Mouse (Mus musculus) liver, embryonic 11.5 days (tissue): ENCODE data around the gene Lcn11. TPM values are rescaled to one million over a fixed set of nuclear protein-coding genes. Genes with fewer than 3 reads are reported as not detected.

Experiments
- ATAC-seq: fragments of 200-750 bp; cut with Nextera tagmentation; replicated peaks from 2 replicates; pipeline ENCODE4 v1.8.0; 2017; ENCODE audit warnings: moderate number of reproducible peaks, mild to moderate bottlenecking, moderate TSS enrichment, moderate library complexity; ENCODE audit not compliant: low FRiP score
- DNase-seq: peaks from one replicate; pipeline ENCODE4 v3.0.0-alpha.2; 2017; ENCODE audit warnings: low spot score
- H3K27ac ChIP-seq: fragments of 300-500 bp; sonication (generic); 2 replicates; pipeline ENCODE4 v1.5.1; 2014; ENCODE audit warnings: mild to moderate bottlenecking, low read depth, low read length, control low read depth
- H3K27me3 ChIP-seq: fragments of 300-500 bp; sonication (generic); replicated peaks from 2 replicates; pipeline ENCODE4 v1.6.1; 2014; ENCODE audit warnings: low read length, mixed read lengths; ENCODE audit not compliant: control insufficient read depth, insufficient read depth
- H3K36me3 ChIP-seq: fragments of 300-500 bp; sonication (generic); 2 replicates; pipeline ENCODE4 v1.6.1; 2014; ENCODE audit warnings: mild to moderate bottlenecking, low read length, moderate library complexity, mixed read lengths; ENCODE audit not compliant: control insufficient read depth, insufficient read depth
- H3K4me1 ChIP-seq: fragments of 300-500 bp; sonication (generic); replicated peaks from 2 replicates; pipeline ENCODE4 v1.6.1; 2014; ENCODE audit warnings: low read length, mixed read lengths; ENCODE audit not compliant: control insufficient read depth, insufficient read depth
- H3K4me2 ChIP-seq: fragments of 300-500 bp; sonication (generic); 2 replicates; pipeline ENCODE4 v1.6.1; 2014; ENCODE audit warnings: mild to moderate bottlenecking, control low read depth, moderate library complexity
- H3K4me3 ChIP-seq: fragments of 300-500 bp; sonication (generic); 2 replicates; pipeline ENCODE4 v1.5.1; 2014; ENCODE audit warnings: low read depth, low read length, control low read depth
- H3K9ac ChIP-seq: fragments of 300-500 bp; sonication (generic); 2 replicates; pipeline ENCODE4 v1.6.1; 2014; ENCODE audit warnings: low read depth, low read length, control low read depth
- H3K9me3 ChIP-seq: fragments of 300-500 bp; sonication (generic); 2 replicates; pipeline ENCODE4 v1.6.1; 2016; ENCODE audit warnings: low read length, inconsistent platforms, mixed read lengths; ENCODE audit not compliant: control insufficient read depth
- WGBS: fragments of 180-500 bp; shearing (Covaris S2); extraction: QIAGEN DNeasy Blood & Tissue Kit; methylation state at CpG from one replicate; pipeline ENCODE4 v1.1.7; 2014; 5-methylcytosine and 5-hydroxymethylcytosine counted together
- polyA plus RNA-seq: library from polyadenylated mRNA; unstranded; fragments of >200 nt; fragmentation: Nextera tagmentation; extraction: Ambion mirVana; gene quantifications from 2 replicates; pipeline ENCODE4 v1.2.1, GENCODE M21; 2014

Lcn11 gene
- polyA plus RNA-seq, 1 experiment from 2014 or later, result not detected

DNA sequence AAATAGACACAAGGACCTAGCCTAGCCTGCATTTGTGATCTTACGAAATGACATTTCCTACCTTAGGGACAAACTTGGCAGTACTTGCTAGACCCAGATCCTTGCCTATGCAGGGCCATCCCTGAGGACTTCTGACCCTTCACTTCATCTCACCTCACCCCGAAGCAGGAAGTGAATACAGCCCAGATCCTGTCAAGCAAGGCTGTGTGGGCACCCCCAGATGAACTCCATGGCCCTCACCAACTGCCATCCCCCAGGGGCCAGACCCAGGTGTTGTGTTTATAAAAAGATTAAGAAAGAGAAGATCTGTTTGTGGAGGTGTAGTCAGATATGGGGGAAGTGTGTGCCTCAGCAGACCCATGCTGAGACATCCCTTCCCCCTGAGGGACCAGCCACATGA is 2.2 kb upstream of the Lcn11 start:
- Histone ChIP-seq H3K4me2 (no peak overlapping the region), H3K36me3 (no peaks in the 10 kb centered on the region), H3K27ac (no peak overlapping the region), H3K27me3 (0 out of 2 replicates have a peak, but pooled peaks cover 4% of the 10 kb centered on the region), H3K9ac (no peak overlapping the region), H3K4me3 (no peak overlapping the region), H3K4me1 (no peaks in the 10 kb centered on the region), H3K9me3 (no peaks in the 10 kb centered on the region)
- no peak for DNase-seq
- WGBS, result 76% methylated on average over 2 of the region's 2 CpGs
- no peak for ATAC-seq

DNA sequence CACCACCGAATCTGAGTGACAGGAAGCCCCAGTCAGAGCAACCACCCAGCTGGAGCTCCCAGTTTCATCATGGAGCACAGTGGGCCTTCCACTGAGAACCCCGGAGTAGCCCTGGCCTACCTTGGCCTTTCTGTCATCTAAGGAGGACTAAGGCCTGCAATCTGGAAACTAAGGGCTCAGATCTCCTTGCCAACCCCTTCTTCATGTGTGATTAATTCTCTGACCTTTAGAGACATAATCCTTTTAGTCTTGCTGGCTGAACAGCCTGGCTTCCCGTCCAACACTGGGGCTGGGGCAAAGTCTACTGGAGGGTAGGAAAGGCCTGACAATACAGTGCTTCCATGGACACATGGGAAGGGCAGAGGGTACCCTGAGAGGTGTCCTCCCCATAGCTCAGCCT is 826 bp upstream of the Lcn11 start:
- no peak overlapping the region for H3K27ac ChIP-seq
- H3K4me3 ChIP-seq, result no peak overlapping the region
- ATAC-seq (no peak), DNase-seq (no peak)
- H3K36me3 ChIP-seq, result no peaks in the 10 kb centered on the region
- H3K9ac ChIP-seq, result no peak overlapping the region
- no peak overlapping the region for H3K4me2 ChIP-seq
- WGBS, result 74% methylated on average over 3 of the region's 3 CpGs
- no peaks in the 10 kb centered on the region for H3K9me3 ChIP-seq
- H3K4me1 ChIP-seq, result no peaks in the 10 kb centered on the region
- 0 out of 2 replicates have a peak, but pooled peaks cover 4% of the 10 kb centered on the region for H3K27me3 ChIP-seq

- WGBS, result 80% methylated on average over 9 of the region's 9 CpGs
- Histone ChIP-seq H3K36me3 (no peaks in the 10 kb centered on the region), H3K4me1 (no peaks in the 10 kb centered on the region), H3K27ac (no peak overlapping the region), H3K27me3 (0 out of 2 replicates have a peak, but pooled peaks cover 4% of the 10 kb centered on the region), H3K4me3 (no peak overlapping the region), H3K9me3 (no peaks in the 10 kb centered on the region), H3K9ac (no peak overlapping the region), H3K4me2 (no peak overlapping the region)
- ATAC-seq (no peak), DNase-seq (no peak)
Measured at GRCm38 (mm10) chr2:25779076-25779475, 2.3 kb downstream of the Lcn11 start.

GRCm38 (mm10) chr2:25780921-25781320 is 4.1 kb downstream of the Lcn11 start:
- H3K4me3 ChIP-seq, result no peak overlapping the region
- ATAC-seq, result no peak
- H3K36me3 ChIP-seq, result no peaks in the 10 kb centered on the region
- H3K9me3 ChIP-seq, result no peaks in the 10 kb centered on the region
- H3K4me2 ChIP-seq, result no peak overlapping the region
- H3K4me1 ChIP-seq, result no peaks in the 10 kb centered on the region
- H3K27me3 ChIP-seq, result 0 out of 2 replicates have a peak, but pooled peaks cover 4% of the 10 kb centered on the region
- DNase-seq, result no peak
- H3K27ac ChIP-seq, result no peak overlapping the region
- 50% methylated on average over 4 of the region's 4 CpGs for WGBS
- no peak overlapping the region for H3K9ac ChIP-seq

- no peaks in the 10 kb centered on the region for H3K4me1 ChIP-seq
- DNase-seq (no peak), ATAC-seq (no peak)
- H3K4me3 ChIP-seq, result no peak within 1 kb of the TSS
- no peak within 1 kb of the TSS for H3K4me2 ChIP-seq
- H3K9ac ChIP-seq, result no peak within 1 kb of the TSS
- H3K27me3 ChIP-seq, result 0 out of 2 replicates have a peak, but pooled peaks cover 4% of the 10 kb centered on the region
- 84% methylated on average over 3 of the region's 3 CpGs for WGBS
- no peaks in the 10 kb centered on the region for H3K9me3 ChIP-seq
- H3K36me3 ChIP-seq, result no peaks in the 10 kb centered on the region
- H3K27ac ChIP-seq, result no peak within 1 kb of the TSS
Measured at GRCm38 (mm10) chr2:25781957-25782356, 5.1 kb downstream of the Lcn11 start, which contains the start of gene Gm13539. TSS of gene Gm13539 (plus strand) at chr2:25782257.

- no peak for DNase-seq
- Histone ChIP-seq H3K27ac (no peak overlapping the region), H3K4me3 (no peak overlapping the region), H3K36me3 (no peaks in the 10 kb centered on the region), H3K4me2 (no peak overlapping the region), H3K27me3 (no peaks in the 10 kb centered on the region), H3K4me1 (no peaks in the 10 kb centered on the region), H3K9ac (no peak overlapping the region), H3K9me3 (no peaks in the 10 kb centered on the region)
- 78% methylated on average over 5 of the region's 5 CpGs for WGBS
- no peak for ATAC-seq
Measured at GRCm38 (mm10) chr2:25785573-25786322, 8.9 kb downstream of the Lcn11 start.

GRCm38 (mm10) chr2:25789092-25789491 is 12.3 kb downstream of the Lcn11 start:
- H3K36me3 ChIP-seq, result no peaks in the 10 kb centered on the region
- no peak overlapping the region for H3K4me2 ChIP-seq
- WGBS, result 54% methylated on average over 3 of the region's 3 CpGs
- DNase-seq (no peak), ATAC-seq (peak; percentile 80)
- no peak overlapping the region for H3K27ac ChIP-seq
- no peaks in the 10 kb centered on the region for H3K9me3 ChIP-seq
- H3K9ac ChIP-seq, result no peak overlapping the region
- H3K4me1 ChIP-seq, result no peaks in the 10 kb centered on the region
- H3K4me3 ChIP-seq, result no peak overlapping the region
- H3K27me3 ChIP-seq, result no peaks in the 10 kb centered on the region

DNA sequence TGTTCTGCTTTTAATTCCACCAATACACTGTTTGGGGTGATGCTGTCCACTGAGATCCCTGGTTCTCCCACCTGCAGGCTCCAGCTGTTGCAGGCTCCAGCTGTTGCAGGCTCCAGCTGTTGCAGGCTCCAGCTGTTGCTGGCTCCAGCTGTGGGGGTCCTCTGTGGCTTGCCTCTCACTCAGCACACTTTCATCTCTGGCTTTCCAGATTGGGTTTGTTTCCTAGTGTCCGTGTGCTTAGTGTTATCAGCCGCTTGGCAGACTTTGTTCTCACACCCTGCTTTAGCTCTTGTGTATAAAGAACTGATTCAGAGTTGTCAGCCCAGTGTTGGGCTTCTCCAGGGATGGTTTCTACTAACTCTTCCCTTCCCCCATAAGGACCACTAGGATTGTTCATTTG is 20.8 kb downstream of the Lcn11 start:
- H3K4me1 ChIP-seq, result no peaks in the 10 kb centered on the region
- WGBS, result 26% methylated on average over 2 of the region's 2 CpGs
- no peaks in the 10 kb centered on the region for H3K36me3 ChIP-seq
- DNase-seq (no peak), ATAC-seq (no peak)
- H3K4me2 ChIP-seq, result no peak overlapping the region
- H3K9me3 ChIP-seq, result no peaks in the 10 kb centered on the region
- H3K9ac ChIP-seq, result no peak overlapping the region
- H3K4me3 ChIP-seq, result no peak overlapping the region
- H3K27me3 ChIP-seq, result no peaks in the 10 kb centered on the region
- H3K27ac ChIP-seq, result no peak overlapping the region

GRCm38 (mm10) chr2:25798065-25798464 is 21.2 kb downstream of the Lcn11 start:
- ATAC-seq (no peak), DNase-seq (no peak)
- H3K9me3 ChIP-seq, result no peaks in the 10 kb centered on the region
- H3K27ac ChIP-seq, result no peak overlapping the region
- no peak overlapping the region for H3K4me3 ChIP-seq
- H3K36me3 ChIP-seq, result no peaks in the 10 kb centered on the region
- no peak overlapping the region for H3K4me2 ChIP-seq
- 58% methylated on average over 5 of the region's 5 CpGs for WGBS
- no peaks in the 10 kb centered on the region for H3K27me3 ChIP-seq
- no peak overlapping the region for H3K9ac ChIP-seq
- H3K4me1 ChIP-seq, result no peaks in the 10 kb centered on the region
